Mouse (Mus musculus) MEL (cell line): ENCODE results near the gene Tbc1d2b. TPM values are rescaled to one million over a fixed set of nuclear protein-coding genes. Genes with fewer than 3 reads are reported as not detected.

Experiments used
- DNase-seq: peaks from one replicate; pipeline ENCODE4 v3.0.0; 2011; ENCODE audit warnings: low read depth, low spot score
- H3K27ac ChIP-seq: 2 replicates; pipeline ENCODE4 v1.5.1; 2012; ENCODE audit warnings: low read depth, mild to moderate bottlenecking, control low read depth, low read length, moderate library complexity; ENCODE audit not compliant: control insufficient read depth
- H3K27me3 ChIP-seq, 2 experiments: fragments of 150-350 bp in 1 of 2; sonication (generic) in 1 of 2; 2 replicates each; pipeline ENCODE4 v1.6.1; 2012; ENCODE audit warnings: low read length in 2 of 2, mild to moderate bottlenecking in 2 of 2, improper control_type of control experiment in 1 of 2, moderate library complexity in 1 of 2; ENCODE audit not compliant: insufficient read depth in 2 of 2, control insufficient read depth in 1 of 2
- H3K36me3 ChIP-seq, 2 experiments: 2 replicates each; pipeline ENCODE4 v1.6.1; 2012 to 2014; ENCODE audit warnings: low read length in 2 of 2, improper control_type of control experiment in 1 of 2, inconsistent platforms in 1 of 2, mild to moderate bottlenecking in 1 of 2; ENCODE audit not compliant: insufficient read depth in 2 of 2, control insufficient read depth in 1 of 2
- H3K4me1 ChIP-seq, 2 experiments: fragments of 150-350 bp in 1 of 2; sonication (generic) in 1 of 2; 2 replicates each; pipeline ENCODE4 v1.6.1; 2012; ENCODE audit warnings: low read length in 2 of 2, improper control_type of control experiment in 1 of 2, mild to moderate bottlenecking in 1 of 2; ENCODE audit not compliant: insufficient read depth in 2 of 2, control insufficient read depth in 1 of 2
- H3K4me3 ChIP-seq, 2 experiments: fragments of 150-350 bp in 1 of 2; sonication (generic) in 1 of 2; 2 replicates each; pipeline ENCODE4 v1.5.1; 2012; ENCODE audit warnings: low read depth in 2 of 2, low read length in 2 of 2, mild to moderate bottlenecking in 2 of 2, moderate library complexity in 2 of 2, control low read depth in 1 of 2, improper control_type of control experiment in 1 of 2; ENCODE audit not compliant: control insufficient read depth in 1 of 2, insufficient read depth in 1 of 2
- H3K79me2 ChIP-seq: 2 replicates; pipeline ENCODE4 v1.6.1; 2012; ENCODE audit warnings: mild to moderate bottlenecking, low read length, moderate library complexity; ENCODE audit not compliant: control insufficient read depth, poor library complexity, insufficient read depth
- H3K9ac ChIP-seq: 2 replicates; pipeline ENCODE4 v1.6.1; 2012; ENCODE audit warnings: low read depth, mild to moderate bottlenecking, control low read depth, low read length, moderate library complexity; ENCODE audit not compliant: control insufficient read depth, poor library complexity, severe bottlenecking
- H3K9me3 ChIP-seq: fragments of 150-350 bp; sonication (generic); replicated peaks from 2 replicates; pipeline ENCODE4 v1.6.1; 2012; ENCODE audit warnings: mild to moderate bottlenecking, low read length, improper control_type of control experiment, moderate library complexity; ENCODE audit not compliant: insufficient read depth
- CHD1 ChIP-seq: IDR thresholded peaks from 2 replicates; pipeline ENCODE4 v1.6.1; 2012; ENCODE audit warnings: low read depth, mild to moderate bottlenecking, inconsistent platforms, low read length, improper control_type of control experiment
- CHD2 ChIP-seq: IDR thresholded peaks from 2 replicates; pipeline ENCODE4 v1.6.1; 2011; ENCODE audit warnings: low read length, improper control_type of control experiment
- CTCF ChIP-seq, 3 experiments: IDR thresholded peaks in 2 of 3; conservative IDR thresholded peaks in 1 of 3; 2 replicates each; pipeline ENCODE4 v1.5.1; 2011 to 2012; ENCODE audit warnings: low read length in 3 of 3, low read depth in 2 of 3, mild to moderate bottlenecking in 2 of 3, improper control_type of control experiment in 1 of 3, inconsistent platforms in 1 of 3, mixed read lengths in 1 of 3, moderate library complexity in 1 of 3; ENCODE audit not compliant: control insufficient read depth in 1 of 3, insufficient read depth in 1 of 3, poor library complexity in 1 of 3, severe bottlenecking in 1 of 3
- ELF1 ChIP-seq: IDR thresholded peaks from 2 replicates; pipeline ENCODE4 v1.6.1; 2014; ENCODE audit warnings: low read depth, mild to moderate bottlenecking, inconsistent platforms, low read length, improper control_type of control experiment, moderate library complexity
- EP300 ChIP-seq, 2 experiments: IDR thresholded peaks; 2 replicates each; pipeline ENCODE4 v1.6.1; 2011; ENCODE audit warnings: improper control_type of control experiment in 2 of 2, low read length in 2 of 2, low read depth in 1 of 2, mild to moderate bottlenecking in 1 of 2
- ETS1 ChIP-seq: IDR thresholded peaks from 2 replicates; pipeline ENCODE4 v1.6.1; 2012; ENCODE audit warnings: low read depth, mild to moderate bottlenecking, inconsistent platforms, low read length, improper control_type of control experiment, moderate library complexity
- GATA1 ChIP-seq: IDR thresholded peaks from 2 replicates; pipeline ENCODE4 v1.6.1; 2011; ENCODE audit warnings: low read depth, low read length, improper control_type of control experiment
- JUND ChIP-seq: IDR thresholded peaks from 2 replicates; pipeline ENCODE4 v1.6.1; 2011; ENCODE audit warnings: low read depth, mild to moderate bottlenecking, improper control_type of control experiment, low read length
- MAFK ChIP-seq: IDR thresholded peaks from 2 replicates; pipeline ENCODE4 v1.6.1; 2011; ENCODE audit warnings: low read depth, mild to moderate bottlenecking, low read length, improper control_type of control experiment, borderline replicate concordance
- MAX ChIP-seq: IDR thresholded peaks from 2 replicates; pipeline ENCODE4 v1.6.1; 2011; ENCODE audit warnings: low read length, improper control_type of control experiment
- MAZ ChIP-seq: IDR thresholded peaks from 2 replicates; pipeline ENCODE4 v1.6.1; 2012; ENCODE audit warnings: low read depth, mild to moderate bottlenecking, inconsistent platforms, low read length, improper control_type of control experiment
- MXI1 ChIP-seq: IDR thresholded peaks from 2 replicates; pipeline ENCODE4 v1.6.1; 2011; ENCODE audit warnings: mild to moderate bottlenecking, low read depth, low read length, improper control_type of control experiment
- MYB ChIP-seq: IDR thresholded peaks from 2 replicates; pipeline ENCODE4 v1.6.1; 2011; ENCODE audit warnings: mild to moderate bottlenecking, low read depth, low read length, improper control_type of control experiment
- MYC ChIP-seq: IDR thresholded peaks from 2 replicates; pipeline ENCODE4 v1.6.1; 2011; ENCODE audit warnings: low read depth, mild to moderate bottlenecking, low read length, improper control_type of control experiment, moderate library complexity
- POLR2A ChIP-seq, 2 experiments: IDR thresholded peaks; 2 replicates each; pipeline ENCODE4 v1.6.1; 2011 to 2012; ENCODE audit warnings: low read length in 2 of 2, mild to moderate bottlenecking in 2 of 2, control low read depth in 1 of 2, improper control_type of control experiment in 1 of 2, low read depth in 1 of 2, moderate library complexity in 1 of 2; ENCODE audit not compliant: control insufficient read depth in 1 of 2, insufficient read depth in 1 of 2, poor library complexity in 1 of 2
- RAD21 ChIP-seq: IDR thresholded peaks from 2 replicates; pipeline ENCODE4 v1.6.1; 2011; ENCODE audit warnings: mild to moderate bottlenecking, low read depth, low read length, improper control_type of control experiment
- RCOR1 ChIP-seq: IDR thresholded peaks from 2 replicates; pipeline ENCODE4 v1.6.1; 2012; ENCODE audit warnings: low read depth, mild to moderate bottlenecking, inconsistent platforms, low read length, improper control_type of control experiment
- SIN3A ChIP-seq: IDR thresholded peaks from 2 replicates; pipeline ENCODE4 v1.6.1; 2012; ENCODE audit warnings: low read length, improper control_type of control experiment, inconsistent platforms
- SMC3 ChIP-seq: IDR thresholded peaks from 2 replicates; pipeline ENCODE4 v1.6.1; 2011; ENCODE audit warnings: low read depth, low read length, improper control_type of control experiment
- TAL1 ChIP-seq: IDR thresholded peaks from 2 replicates; pipeline ENCODE4 v1.6.1; 2012; ENCODE audit warnings: mild to moderate bottlenecking, inconsistent platforms, low read length, moderate library complexity, mixed read lengths
- TBP ChIP-seq: IDR thresholded peaks from 2 replicates; pipeline ENCODE4 v1.8.0; 2011; ENCODE audit warnings: low read depth, low read length, improper control_type of control experiment
- TCF12 ChIP-seq: IDR thresholded peaks from 2 replicates; pipeline ENCODE4 v1.6.1; 2014; ENCODE audit warnings: low read depth, mild to moderate bottlenecking, inconsistent platforms, low read length, improper control_type of control experiment, moderate library complexity
- UBTF ChIP-seq: IDR thresholded peaks from 2 replicates; pipeline ENCODE4 v1.6.1; 2012; ENCODE audit warnings: low read depth, mild to moderate bottlenecking, inconsistent platforms, low read length, improper control_type of control experiment, moderate library complexity, borderline replicate concordance; ENCODE audit not compliant: insufficient read depth
- USF1 ChIP-seq: IDR thresholded peaks from 2 replicates; pipeline ENCODE4 v1.6.1; 2014; ENCODE audit warnings: low read depth, mild to moderate bottlenecking, inconsistent platforms, low read length, improper control_type of control experiment, moderate library complexity
- ZKSCAN1 ChIP-seq: IDR thresholded peaks from 2 replicates; pipeline ENCODE4 v1.6.1; 2012; ENCODE audit warnings: low read depth, mild to moderate bottlenecking, inconsistent platforms, low read length, improper control_type of control experiment, moderate library complexity
- ZNF384 ChIP-seq: IDR thresholded peaks from 2 replicates; pipeline ENCODE4 v1.6.1; 2012; ENCODE audit warnings: low read depth, mild to moderate bottlenecking, inconsistent platforms, low read length, improper control_type of control experiment
- polyA plus RNA-seq, 2 experiments: library from polyadenylated mRNA; stranded (reverse) in 1 of 2; unstranded in 1 of 2; fragments of >175 nt in 1 of 2; fragments of >200 nt in 1 of 2; gene quantifications; 2 replicates each; pipeline versions ENCODE4 v1.2.1 to v1.2.4; 2012; ENCODE audit warnings: low replicate concordance in 2 of 2, low read depth in 1 of 2; ENCODE audit not compliant: insufficient read length in 2 of 2, insufficient read depth in 1 of 2, missing spikeins in 1 of 2
- total RNA-seq: library from RNA; depleted of rRNA; stranded (reverse); fragments of 300-350 nt; gene quantifications from 2 replicates; pipeline ENCODE4 v1.2.3, GENCODE M21; 2012

Gene Tbc1d2b
- total and polyA plus RNA-seq, 3 experiments, result 7.1 to 12.6 TPM; not detected in 1

- Histone ChIP-seq H3K36me3 (peaks cover 14 to 65% of the 10 kb centered on the region in 2 experiments), H3K79me2 (peaks cover 22% of the 10 kb centered on the region; the same call in 1 of the 2 replicates), H3K4me1 (peaks cover 58 to 64% of the 10 kb centered on the region in 2 experiments), H3K27ac (peak overlapping the region; percentile 80)
- no peak for DNase-seq
- TF ChIP-seq MYB, result no peak
- no peak for TF ChIP-seq MXI1
- TF ChIP-seq USF1, result no peak
- no peak for TF ChIP-seq TAL1
- TF ChIP-seq ELF1, result no peak
- no peak for TF ChIP-seq ZNF384
- no peak for TF ChIP-seq CHD1
- TF ChIP-seq UBTF, result no peak
- no peak for TF ChIP-seq MAX
- no peak for TF ChIP-seq CTCF (IDR thresholded peaks at IDR 0.05 in 2 of 3, conservative IDR thresholded peaks at IDR 0.05 in 1 of 3; ENCODE audit: control insufficient read depth in 1 of 3, insufficient read depth in 1 of 3, low read depth in 2 of 3, low read length in 3 of 3, poor library complexity in 1 of 3, severe bottlenecking in 1 of 3)
- no peak for TF ChIP-seq SIN3A
- TF ChIP-seq JUND, result no peak
- no peak for TF ChIP-seq TBP
- TF ChIP-seq CHD2, result no peak
- no peak for TF ChIP-seq RCOR1
- TF ChIP-seq POLR2A (IDR thresholded peaks at IDR 0.05; ENCODE audit: control insufficient read depth in 1 of 2, insufficient read depth in 1 of 2, low read depth in 1 of 2, low read length in 2 of 2, poor library complexity in 1 of 2), result no peak
- TF ChIP-seq MAZ, result no peak
- no peak for TF ChIP-seq MYC
- TF ChIP-seq, all 39 proteins: peak for 0
- Histone ChIP-seq H3K9ac (no peak overlapping the region), H3K9me3 (no peaks in the 10 kb centered on the region), H3K27me3 (no peaks in the 10 kb centered on the region), H3K4me3 (no peak overlapping the region; a peak in 1 of 4 replicates)
Observed at GRCm38 (mm10) chr9:90262591-90263339, 7.8 kb downstream of the Tbc1d2b start.

GRCm38 (mm10) chr9:90262063-90262462 is 8.5 kb downstream of the Tbc1d2b start:
- peak; percentile 63 for DNase-seq
- no peaks in the 10 kb centered on the region for H3K27me3 ChIP-seq
- peaks cover 19% of the 10 kb centered on the region; the same call in 1 of the 2 replicates for H3K79me2 ChIP-seq
- H3K4me1 ChIP-seq, result peaks cover 63 to 69% of the 10 kb centered on the region in 2 experiments
- no peaks in the 10 kb centered on the region for H3K9me3 ChIP-seq
- TF ChIP-seq MYB (peak; percentile 45; the same call in 1 of the 2 replicates), GATA1 (peak; percentile 43), ZKSCAN1 (no peak), MAFK (peak; percentile 42; the same call in 1 of the 2 replicates), TCF12 (peak; percentile 78), EP300 (IDR thresholded peaks at IDR 0.05; ENCODE audit: low read depth in 1 of 2, low read length in 2 of 2) (peak; percentile 61 to 84), RAD21 (no peak), ETS1 (peak; percentile 78), MYC (0 out of 2 replicates have a peak, but pooled peaks have one; percentile 37), MAX (no peak), RCOR1 (0 out of 2 replicates have a peak, but pooled peaks have one; percentile 6), SIN3A (peak; percentile 76), SMC3 (no peak)
- peak overlapping the region in 1 of 2 experiments; percentile 14; a peak in 1 of 4 replicates for H3K4me3 ChIP-seq
- H3K36me3 ChIP-seq, result peaks cover 14 to 70% of the 10 kb centered on the region in 2 experiments
- H3K9ac ChIP-seq, result peak overlapping the region; percentile 37
- H3K27ac ChIP-seq, result peak overlapping the region; percentile 80
